Mouse (Mus musculus): ENCODE data around the gene Tmbim6. TPM values are rescaled to one million over a fixed set of nuclear protein-coding genes. Genes with fewer than 3 reads are reported as not detected.
"Not testable (repeated sequence)": the region's sequence is repeated elsewhere in the genome, so short reads cannot be mapped to it uniquely, and the experiment has no call there.

Tmbim6 gene
- polyA plus RNA-seq, 1 experiment = 479 TPM

- no peak for TF ChIP-seq POLR2A (IDR thresholded peaks at IDR 0.05; ENCODE audit: low read depth, low read length)
- TF ChIP-seq CTCF (IDR thresholded peaks at IDR 0.05; ENCODE audit: borderline replicate concordance, insufficient read depth, low read length) = no peak
- no peak overlapping the region for H3K4me3 ChIP-seq (ENCODE audit: insufficient read depth, low read length)
- no peaks in the 10 kb centered on the region for H3K4me1 ChIP-seq (ENCODE audit: control insufficient read depth, insufficient read depth, low read length)
- no peak overlapping the region for H3K27ac ChIP-seq (ENCODE audit: insufficient read depth, low read length)
Measured at GRCm38 (mm10) chr15:99376240-99376639, 16.4 kb upstream of the Tmbim6 start.

DNA sequence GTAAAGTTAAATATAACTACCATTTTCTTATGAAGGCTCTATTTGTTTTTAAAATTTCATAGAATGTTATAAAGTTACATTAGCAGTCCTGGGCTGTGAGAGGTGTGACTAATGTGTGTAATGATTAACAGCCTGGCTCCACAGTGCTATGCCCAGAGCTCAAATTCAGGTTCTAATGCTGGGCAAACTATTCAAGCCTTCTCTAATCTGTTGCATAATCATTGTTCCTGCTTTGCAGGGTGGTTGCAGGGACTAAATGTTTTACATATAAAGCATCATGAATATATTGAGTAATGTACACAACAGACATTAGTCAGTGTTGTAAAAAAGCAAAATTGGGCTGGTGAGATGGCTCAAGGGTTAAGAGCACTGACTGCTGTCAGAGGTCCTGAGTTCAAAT, 9.8 kb upstream of the Tmbim6 start:
- Histone ChIP-seq H3K4me1 (ENCODE audit: control insufficient read depth, insufficient read depth, low read length) (peaks cover 2% of the 10 kb centered on the region; the same call in 1 of the 2 replicates), H3K27ac (ENCODE audit: insufficient read depth, low read length) (no peak overlapping the region), H3K4me3 (ENCODE audit: insufficient read depth, low read length) (no peak overlapping the region)
- no peak for TF ChIP-seq CTCF (IDR thresholded peaks at IDR 0.05; ENCODE audit: borderline replicate concordance, insufficient read depth, low read length)
- TF ChIP-seq POLR2A (IDR thresholded peaks at IDR 0.05; ENCODE audit: low read depth, low read length) = no peak

DNA sequence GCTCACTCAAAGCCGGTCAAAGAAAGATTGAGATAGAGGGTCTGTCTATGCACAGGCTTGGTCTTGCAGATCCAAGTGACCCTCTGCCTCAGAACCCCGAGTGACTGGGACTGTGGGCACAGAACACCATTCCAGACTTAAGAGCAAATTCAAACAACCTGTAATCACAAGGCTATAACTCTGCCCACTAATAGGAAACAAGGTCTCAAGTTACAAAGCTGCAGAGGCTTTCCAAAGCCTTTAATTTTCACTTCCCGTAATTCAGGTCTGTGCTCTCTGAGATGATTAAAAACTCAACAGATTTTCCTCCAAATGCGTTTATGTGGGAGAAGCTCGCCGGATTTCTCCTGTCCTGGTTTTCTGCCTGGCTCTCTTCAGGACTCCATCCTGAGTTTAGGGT, 8.6 kb upstream of the Tmbim6 start:
- no peak for TF ChIP-seq POLR2A (IDR thresholded peaks at IDR 0.05; ENCODE audit: low read depth, low read length)
- TF ChIP-seq CTCF (IDR thresholded peaks at IDR 0.05; ENCODE audit: borderline replicate concordance, insufficient read depth, low read length) = no peak
- Histone ChIP-seq H3K4me1 (ENCODE audit: control insufficient read depth, insufficient read depth, low read length) (peaks cover 2% of the 10 kb centered on the region; the same call in 1 of the 2 replicates), H3K4me3 (ENCODE audit: insufficient read depth, low read length) (no peak overlapping the region), H3K27ac (ENCODE audit: insufficient read depth, low read length) (no peak overlapping the region)

GRCm38 (mm10) chr15:99386110-99386509, 6.6 kb upstream of the Tmbim6 start:
- not testable (repeated sequence) for H3K27ac ChIP-seq (ENCODE audit: insufficient read depth, low read length); H3K4me1 ChIP-seq (ENCODE audit: control insufficient read depth, insufficient read depth, low read length); H3K4me3 ChIP-seq (ENCODE audit: insufficient read depth, low read length)

GRCm38 (mm10) chr15:99386796-99387195, 5.9 kb upstream of the Tmbim6 start:
- H3K27ac ChIP-seq (ENCODE audit: insufficient read depth, low read length) = no peak overlapping the region
- H3K4me3 ChIP-seq (ENCODE audit: insufficient read depth, low read length) = no peak overlapping the region
- TF ChIP-seq CTCF (IDR thresholded peaks at IDR 0.05; ENCODE audit: borderline replicate concordance, insufficient read depth, low read length) = no peak
- TF ChIP-seq POLR2A (IDR thresholded peaks at IDR 0.05; ENCODE audit: low read depth, low read length) = no peak
- peaks cover 2% of the 10 kb centered on the region; the same call in 1 of the 2 replicates for H3K4me1 ChIP-seq (ENCODE audit: control insufficient read depth, insufficient read depth, low read length)

DNA sequence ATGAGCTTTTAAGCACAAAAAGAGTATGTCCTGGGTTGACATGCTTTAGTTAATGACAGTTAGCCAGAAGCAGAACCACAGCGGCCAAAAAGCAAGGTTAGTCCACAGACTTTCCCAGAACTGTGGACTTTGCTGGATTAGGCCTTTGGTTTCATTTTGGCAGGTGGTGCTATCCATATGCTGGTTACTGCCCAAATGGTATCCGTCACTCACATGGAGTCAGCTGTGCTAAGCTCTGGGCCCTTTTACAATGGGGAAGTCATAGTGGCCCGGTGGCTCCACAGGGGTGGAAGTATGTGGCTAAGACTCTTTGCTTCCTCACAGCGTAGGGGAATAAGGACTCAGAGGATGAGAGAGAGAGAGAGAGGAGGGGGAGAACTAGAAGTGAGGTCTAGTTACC, 4.7 kb upstream of the Tmbim6 start:
- Histone ChIP-seq H3K4me3 (ENCODE audit: insufficient read depth, low read length) (no peak overlapping the region), H3K27ac (ENCODE audit: insufficient read depth, low read length) (no peak overlapping the region), H3K4me1 (ENCODE audit: control insufficient read depth, insufficient read depth, low read length) (peaks cover 2% of the 10 kb centered on the region; the same call in 1 of the 2 replicates)
- no peak for TF ChIP-seq CTCF (IDR thresholded peaks at IDR 0.05; ENCODE audit: borderline replicate concordance, insufficient read depth, low read length)
- TF ChIP-seq POLR2A (IDR thresholded peaks at IDR 0.05; ENCODE audit: low read depth, low read length) = no peak

- peaks cover 4% of the 10 kb centered on the region; the same call in 1 of the 2 replicates for H3K4me1 ChIP-seq (ENCODE audit: control insufficient read depth, insufficient read depth, low read length)
- H3K27ac ChIP-seq (ENCODE audit: insufficient read depth, low read length) = no peak overlapping the region
- TF ChIP-seq CTCF (IDR thresholded peaks at IDR 0.05; ENCODE audit: borderline replicate concordance, insufficient read depth, low read length) (no peak), POLR2A (IDR thresholded peaks at IDR 0.05; ENCODE audit: low read depth, low read length) (no peak)
- no peak overlapping the region for H3K4me3 ChIP-seq (ENCODE audit: insufficient read depth, low read length)
Measured at GRCm38 (mm10) chr15:99390472-99391401, 1.9 kb upstream of the Tmbim6 start.

DNA sequence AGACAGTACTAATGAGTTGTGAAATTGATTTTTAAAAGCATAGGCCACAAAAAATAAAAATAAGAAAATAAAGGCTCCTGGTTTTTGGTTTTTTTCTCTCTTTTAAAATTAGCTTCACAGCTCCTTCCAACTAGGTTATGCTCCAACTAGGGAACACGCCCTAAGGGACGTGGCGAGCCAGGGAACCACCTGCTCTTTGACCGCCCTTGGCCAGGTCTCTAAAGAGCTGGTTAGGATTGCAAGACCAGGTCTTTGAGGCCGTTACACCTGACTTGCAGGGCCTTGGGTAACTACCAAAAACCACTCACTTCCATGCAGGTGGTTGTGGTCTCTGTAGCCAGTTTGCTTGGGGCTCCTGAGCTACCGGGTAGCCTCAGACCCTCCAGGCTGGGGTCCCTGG, 707 bp upstream of the Tmbim6 start:
- TF ChIP-seq CTCF (IDR thresholded peaks at IDR 0.05; ENCODE audit: borderline replicate concordance, insufficient read depth, low read length) (no peak), POLR2A (IDR thresholded peaks at IDR 0.05; ENCODE audit: low read depth, low read length) (no peak)
- Histone ChIP-seq H3K27ac (ENCODE audit: insufficient read depth, low read length) (no peak overlapping the region), H3K4me3 (ENCODE audit: insufficient read depth, low read length) (peak overlapping the region; percentile 15; the same call in 1 of the 2 replicates), H3K4me1 (ENCODE audit: control insufficient read depth, insufficient read depth, low read length) (peaks cover 9% of the 10 kb centered on the region; the same call in 1 of the 2 replicates)

DNA sequence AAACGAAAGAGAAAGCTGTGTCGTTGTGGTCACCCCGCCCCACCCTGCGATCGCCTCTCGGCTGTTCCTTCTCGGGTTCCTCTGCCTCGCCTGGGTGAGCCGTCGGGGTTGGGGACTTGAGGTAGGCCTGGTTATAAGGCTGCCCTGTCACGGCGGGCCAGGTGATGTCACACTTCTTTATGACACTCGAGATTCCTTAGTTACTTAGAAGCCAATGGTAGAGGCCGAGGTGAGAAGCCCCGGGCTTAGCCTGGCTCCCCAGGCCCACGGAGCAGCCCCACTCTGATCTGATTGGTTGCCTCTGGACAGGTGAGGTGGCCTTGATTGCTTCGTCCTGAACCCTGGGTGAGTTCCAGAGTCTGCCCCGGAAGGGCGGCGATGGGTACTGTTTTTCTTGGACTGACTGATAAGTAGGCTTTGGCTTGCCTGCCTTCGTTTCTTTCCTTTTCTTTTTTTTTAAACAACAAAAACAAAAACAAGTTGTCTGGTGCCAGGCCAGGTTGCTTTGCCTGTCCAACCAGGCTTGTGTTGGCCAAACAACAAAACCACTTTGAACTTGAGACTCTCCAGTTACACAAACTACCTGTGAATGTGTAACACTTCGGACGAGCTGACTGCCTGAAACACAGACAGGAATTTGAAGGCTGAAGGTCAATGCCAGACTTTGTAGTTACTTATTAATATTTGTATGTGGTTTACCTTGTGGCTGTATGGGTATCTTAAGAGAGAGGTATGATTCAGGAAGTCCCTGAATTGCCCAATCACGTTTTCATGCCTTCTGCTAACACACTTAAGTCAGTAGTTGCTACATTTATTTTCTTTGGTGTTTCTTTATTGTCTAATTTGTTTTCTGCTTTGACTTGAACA, 937 bp downstream of the Tmbim6 start:
- H3K27ac ChIP-seq (ENCODE audit: insufficient read depth, low read length) = peak overlapping the region; percentile 66

More for the DNA sequence above, 937 bp downstream of the Tmbim6 start:
- 0 out of 2 replicates have a peak, but pooled peaks have one; percentile 12 for TF ChIP-seq POLR2A (IDR thresholded peaks at IDR 0.05; ENCODE audit: low read depth, low read length)
- TF ChIP-seq CTCF (IDR thresholded peaks at IDR 0.05; ENCODE audit: borderline replicate concordance, insufficient read depth, low read length) = no peak
- Histone ChIP-seq H3K4me1 (ENCODE audit: control insufficient read depth, insufficient read depth, low read length) (peaks cover 10% of the 10 kb centered on the region; the same call in 1 of the 2 replicates), H3K4me3 (ENCODE audit: insufficient read depth, low read length) (peak overlapping the region; percentile 85)

Measured in embryonic fibroblast, embryonic 13.5 days (primary cell).